Mouse (Mus musculus) hindbrain, embryonic 16.5 days (tissue): Measurements from ENCODE around the gene Oog1. TPM values are rescaled to one million over a fixed set of nuclear protein-coding genes. Genes with fewer than 3 reads are reported as not detected.
"Not testable (repeated sequence)": the region's sequence is repeated elsewhere in the genome, so short reads cannot be mapped to it uniquely, and the experiment has no call there.

Experiments used
- ATAC-seq: fragments of 200-750 bp; cut with Nextera tagmentation; 2 replicates; pipeline ENCODE4 v1.8.0; 2017; ENCODE audit warnings: moderate TSS enrichment, moderate library complexity
- H3K27ac ChIP-seq: fragments of 300-500 bp; sonication (generic); 2 replicates; pipeline ENCODE4 v1.5.1; 2014; ENCODE audit warnings: low read depth, mild to moderate bottlenecking, control low read depth, low read length, moderate library complexity
- H3K27me3 ChIP-seq: fragments of 300-500 bp; sonication (generic); replicated peaks from 2 replicates; pipeline ENCODE4 v1.6.1; 2014; ENCODE audit warnings: low read length; ENCODE audit not compliant: control insufficient read depth, insufficient read depth
- H3K36me3 ChIP-seq: fragments of 300-500 bp; sonication (generic); 2 replicates; pipeline ENCODE4 v1.6.1; 2014; ENCODE audit warnings: mild to moderate bottlenecking, low read length, moderate library complexity, mixed read lengths; ENCODE audit not compliant: control insufficient read depth, insufficient read depth
- H3K4me1 ChIP-seq: fragments of 300-500 bp; sonication (generic); 2 replicates; pipeline ENCODE4 v1.6.1; 2014; ENCODE audit warnings: low read depth, low read length; ENCODE audit not compliant: control insufficient read depth, insufficient read depth
- H3K4me2 ChIP-seq: fragments of 300-500 bp; sonication (generic); 2 replicates; pipeline ENCODE4 v1.6.1; 2014; ENCODE audit warnings: mild to moderate bottlenecking, low read length, control low read depth, moderate library complexity
- H3K4me3 ChIP-seq: fragments of 300-500 bp; sonication (generic); 2 replicates; pipeline ENCODE4 v1.5.1; 2014; ENCODE audit warnings: mild to moderate bottlenecking, low read length, control low read depth, moderate library complexity
- H3K9ac ChIP-seq: fragments of 300-500 bp; sonication (generic); 2 replicates; pipeline ENCODE4 v1.6.1; 2014; ENCODE audit warnings: low read depth, mild to moderate bottlenecking, control low read depth, low read length, moderate library complexity
- H3K9me3 ChIP-seq: fragments of 300-500 bp; sonication (generic); 2 replicates; pipeline ENCODE4 v1.6.1; 2014; ENCODE audit warnings: mild to moderate bottlenecking, low read length, moderate library complexity; ENCODE audit not compliant: control insufficient read depth
- WGBS: fragments of 180-500 bp; shearing (Covaris S2); extraction: QIAGEN DNeasy Blood & Tissue Kit; methylation state at CpG from one replicate; pipeline ENCODE4 v1.1.7; 2014; 5-methylcytosine and 5-hydroxymethylcytosine counted together
- polyA plus RNA-seq: library from polyadenylated mRNA; unstranded; fragments of >200 nt; fragmentation: Nextera tagmentation; extraction: Ambion mirVana; gene quantifications from 2 replicates; pipeline ENCODE4 v1.2.1, GENCODE M21; 2015

Gene Oog1
- polyA plus RNA-seq: not detected in 2 replicates

DNA sequence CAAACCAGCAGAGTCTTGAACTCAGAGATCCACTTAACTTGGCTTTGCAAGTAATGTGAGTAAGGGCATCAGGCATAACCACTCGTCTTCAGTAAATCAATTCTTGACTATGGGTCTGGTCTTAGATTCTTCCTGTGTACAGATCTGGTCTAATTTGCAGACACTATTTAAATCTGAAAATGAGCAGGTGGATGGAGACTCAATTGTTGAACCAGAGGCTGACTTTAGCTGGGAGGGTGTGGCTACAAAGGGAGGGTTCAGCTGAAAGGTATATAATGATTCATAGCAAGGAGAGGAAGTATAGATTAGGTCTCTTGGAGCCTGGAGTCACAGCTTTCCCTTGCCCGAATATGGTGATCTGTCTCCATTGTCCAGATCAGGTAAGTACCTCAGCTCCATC lies at the start of gene Oog1:
Gene Oog1, plus strand, starts transcription at position 301 of the 400 bp plus-strand sequence.
- not testable (repeated sequence) for H3K4me1 ChIP-seq, ATAC-seq

DNA sequence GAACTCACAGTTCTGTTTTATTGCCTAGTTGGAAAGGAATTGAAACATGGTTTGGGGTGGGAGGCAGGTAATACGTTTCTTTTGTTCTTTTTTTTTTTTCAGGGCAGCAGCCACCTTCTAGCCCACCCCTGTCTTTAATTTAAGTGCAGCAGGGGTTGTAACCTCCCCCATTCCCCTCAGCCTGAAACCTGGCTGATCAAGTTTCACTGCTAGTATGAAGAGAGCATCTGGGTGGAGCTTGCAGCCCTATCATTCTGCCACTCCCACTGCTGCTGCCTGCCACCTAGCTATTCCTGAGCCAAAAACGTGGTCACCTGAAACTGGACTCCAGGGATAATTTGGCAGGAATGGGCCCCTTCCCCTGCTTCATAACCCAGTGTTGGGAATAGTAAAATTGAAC lies 1.1 kb upstream of the Oog1 start:
- H3K27ac ChIP-seq, H3K4me3 ChIP-seq, H3K9me3 ChIP-seq, ATAC-seq, H3K4me2 ChIP-seq, H3K9ac ChIP-seq, H3K36me3 ChIP-seq, H3K4me1 ChIP-seq, H3K27me3 ChIP-seq: not testable (repeated sequence)
- WGBS: 18% methylated on average over 2 of the region's 2 CpGs

More for the DNA sequence above, at the start of gene Oog1:
- H3K36me3 ChIP-seq, H3K4me3 ChIP-seq, H3K9ac ChIP-seq, H3K27ac ChIP-seq, H3K4me2 ChIP-seq, H3K9me3 ChIP-seq, H3K27me3 ChIP-seq: not testable (repeated sequence)
- WGBS: 78% methylated on average over 1 of the region's 2 CpGs

DNA sequence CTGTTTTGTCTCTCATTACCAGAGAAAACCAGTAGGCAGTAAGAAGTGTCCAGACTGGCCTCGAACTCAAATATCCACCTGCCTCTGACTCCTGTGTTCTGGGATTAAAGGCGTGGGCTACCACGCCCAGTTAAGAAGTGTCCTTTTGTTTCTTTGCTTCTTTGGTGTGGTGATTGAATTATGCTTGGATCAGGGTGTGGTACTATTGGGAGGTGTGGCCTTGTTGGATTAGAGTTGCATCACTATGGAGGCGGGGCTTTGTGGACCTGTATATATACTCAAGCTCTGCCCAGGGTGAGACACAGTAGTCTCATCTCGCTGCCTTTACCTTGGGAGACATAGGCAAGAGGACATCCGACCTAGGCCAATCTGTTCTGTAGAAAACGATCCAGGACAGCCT lies 16.1 kb downstream of the Oog1 start, which contains the start of gene Gm4027:
Gene Gm4027, plus strand, starts transcription at position 301 of the 400 bp plus-strand sequence.
- ATAC-seq, H3K36me3 ChIP-seq: not testable (repeated sequence)

GRCm38 (mm10) chr12:87644520-87644919 lies 42.0 kb downstream of the Oog1 start, which contains the start of gene Gm16381:
Gene Gm16381 (minus strand): TSS chr12:87644620.
- not testable (repeated sequence) for H3K4me3 ChIP-seq, H3K9me3 ChIP-seq, ATAC-seq, H3K9ac ChIP-seq, H3K4me2 ChIP-seq, H3K27ac ChIP-seq, H3K27me3 ChIP-seq, H3K4me1 ChIP-seq, H3K36me3 ChIP-seq
- WGBS: 90% methylated on average over 1 of the region's 2 CpGs

More for the DNA sequence above, 16.1 kb downstream of the Oog1 start, which contains the start of gene Gm4027:
- 95% methylated on average over 3 of the region's 7 CpGs for WGBS
- H3K4me1 ChIP-seq, H3K27me3 ChIP-seq, H3K9me3 ChIP-seq, H3K27ac ChIP-seq, H3K4me3 ChIP-seq, H3K4me2 ChIP-seq, H3K9ac ChIP-seq: not testable (repeated sequence)

- not testable (repeated sequence) for H3K27ac ChIP-seq, H3K4me3 ChIP-seq, H3K36me3 ChIP-seq, ATAC-seq, H3K9ac ChIP-seq, H3K4me2 ChIP-seq, H3K9me3 ChIP-seq, H3K27me3 ChIP-seq, H3K4me1 ChIP-seq
- WGBS: 80% methylated on average over 2 of the region's 4 CpGs
Observed at GRCm38 (mm10) chr12:87652916-87653703, 50.6 kb downstream of the Oog1 start.

Other genes starting within 250 kb of the Oog1 start
- 64.8 and 68.5 TPM in 2 replicates for gene Sptlc2, start 214.3 kb upstream of the Oog1 start, polyA plus RNA-seq
- 185 and 200 TPM in 2 replicates for gene Slirp, start 158.8 kb upstream of the Oog1 start, polyA plus RNA-seq
- 35.4 and 37.1 TPM in 2 replicates for gene Alkbh1, start 158.7 kb upstream of the Oog1 start, polyA plus RNA-seq
- gene Snw1, start 130.4 kb upstream of the Oog1 start, polyA plus RNA-seq: 92.7 and 99.0 TPM in 2 replicates
- not detected in 2 replicates for gene Gm5788, start 108.0 kb upstream of the Oog1 start, polyA plus RNA-seq
- not detected in 2 replicates for gene Gm8300, start 88.4 kb upstream of the Oog1 start, polyA plus RNA-seq
- not detected in 2 replicates for gene Gm4027, start 16.2 kb downstream of the Oog1 start, polyA plus RNA-seq
- gene Gm16381, start 41.9 kb downstream of the Oog1 start, polyA plus RNA-seq: not detected in 2 replicates
- gene Gm21319, start 173.1 kb downstream of the Oog1 start, polyA plus RNA-seq: not detected in 2 replicates
- gene Gm21936, start 192.8 kb downstream of the Oog1 start, polyA plus RNA-seq: not detected in 2 replicates
- gene BB287469, start 213.9 kb downstream of the Oog1 start, polyA plus RNA-seq: not detected in 2 replicates
- gene Gm2001, start 239.7 kb downstream of the Oog1 start, polyA plus RNA-seq: not detected in 2 replicates